Mouse (Mus musculus) bone marrow macrophage, adult 2 months (primary cell): ENCODE results near the gene Hnrnpd.

Experiments
- CTCF ChIP-seq: IDR thresholded peaks from 2 replicates; pipeline ENCODE4 v1.5.1; 2012; ENCODE audit warnings: low read depth, mild to moderate bottlenecking, low read length, moderate library complexity
- POLR2A ChIP-seq: IDR thresholded peaks from 2 replicates; pipeline ENCODE4 v1.6.1; 2012; ENCODE audit warnings: mild to moderate bottlenecking, low read depth, low read length, borderline replicate concordance

DNA sequence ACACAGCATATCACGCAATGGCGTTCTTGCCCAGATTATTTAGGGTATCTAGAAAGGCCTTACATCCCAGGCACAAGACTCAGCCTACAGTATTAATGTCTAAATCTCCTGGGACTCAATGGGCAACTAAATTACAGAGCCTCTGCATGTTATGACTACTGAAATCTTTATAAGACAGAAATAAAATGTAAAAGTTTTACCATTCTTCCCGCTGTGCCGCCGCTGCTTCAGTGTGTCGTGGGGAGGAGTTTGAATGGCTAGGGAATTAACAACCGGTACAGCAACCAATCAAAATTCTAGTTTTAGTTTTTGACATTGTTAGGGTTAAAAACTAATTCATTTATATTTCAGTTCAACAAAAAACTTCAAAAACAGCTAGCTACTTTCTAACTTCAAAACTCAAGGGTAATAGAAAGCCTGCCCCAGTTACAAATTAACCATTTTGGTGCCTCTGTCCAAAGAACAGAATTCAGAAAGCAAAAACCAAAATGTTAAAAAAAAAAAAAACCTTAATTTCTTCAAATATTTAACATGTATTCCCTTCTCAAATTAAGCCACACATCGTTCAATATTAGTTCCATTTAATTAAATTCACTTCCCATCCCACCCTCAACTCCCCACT is 2.3 kb downstream of the Hnrnpd start:
- no peak for TF ChIP-seq CTCF
- no peak for TF ChIP-seq POLR2A
